ENCODE assay signal across 12 mouse cellular contexts in genomic region chr16:30185707-30186106, GRCm38 (mm10).
DNase-seq lines count a peak whose midpoint lies in the region; ATAC-seq and TF ChIP-seq lines count a peak whose summit lies in the region.
"Had no signal": no experiment of that assay in that cellular context is flagged by ENCODE, and none has a peak within 500 bp of the region (broad histone marks: within the 10 kb centered on the region; RNA-seq: fewer than 3 reads in every experiment).

No protein-coding gene starts in this region.

- H3K4me1 ChIP-seq in kidney, embryonic 15.5 days = peaks cover 62% of the 10 kb centered on the region
- H3K4me1 ChIP-seq in ES-E14 (ENCODE audit: control insufficient read depth in 2 of 2, insufficient read depth in 2 of 2, low read length in 2 of 2, poor library complexity in 1 of 2) = peaks cover 2 to 19% of the 10 kb centered on the region in 2 experiments; a peak in 3 of 4 replicates
- H3K4me1 ChIP-seq in limb, embryonic 10.5 days = peaks cover 68% of the 10 kb centered on the region
- H3K4me1 ChIP-seq in hindbrain, embryonic 16.5 days (ENCODE audit: control insufficient read depth, insufficient read depth, low read depth, low read length) = peaks cover 26% of the 10 kb centered on the region

- DNase-seq in kidney, adult 18-20 months = no peak
- no peak for DNase-seq in ES-E14 (ENCODE audit: low read depth, low spot score)
- peak; percentile 21 for DNase-seq in MN1 (ENCODE audit: low spot score)
- no peak for DNase-seq in limb, embryonic 10.5 days (ENCODE audit: low spot score)
- no peak for DNase-seq in spleen, adult 12 weeks (ENCODE audit: low spot score)
- DNase-seq: embryo, embryonic 11 days; thymus, postnatal 4 days had no signal

- peaks cover 13% of the 10 kb centered on the region for H3K27me3 ChIP-seq in kidney, embryonic 15.5 days
- H3K27me3 ChIP-seq in limb, embryonic 10.5 days (ENCODE audit: low read depth, poor library complexity, severe bottlenecking) = peaks cover 35% of the 10 kb centered on the region
- H3K27me3 ChIP-seq in hindbrain, embryonic 16.5 days (replicated peaks; ENCODE audit: control insufficient read depth, insufficient read depth, low read length) = peaks cover 16% of the 10 kb centered on the region

- ATAC-seq in kidney, embryonic 15.5 days (replicated peaks; ENCODE audit: low FRiP score) = no peak
- ATAC-seq in hindbrain, embryonic 16.5 days = no peak
- no peak for ATAC-seq in CD4-positive, CD25-positive, alpha-beta regulatory T cell, adult 4 months

- in situ Hi-C loops in ES-E14 (cut with MboI; ENCODE audit: low sequenced_read_pairs in 2 of 2, unreplicated experiment in 2 of 2) = no loop called here

- 0 out of 2 replicates have a peak overlapping the region, but pooled peaks have one; percentile 32 for H3K4me2 ChIP-seq in kidney, embryonic 15.5 days
- H3K4me2 ChIP-seq in hindbrain, embryonic 16.5 days (ENCODE audit: low read length) = no peak overlapping the region
- H3K4me2 ChIP-seq: hindbrain, embryonic 13.5 days had no signal

- H3K4me3 ChIP-seq in kidney, embryonic 15.5 days (replicated peaks) = no peak overlapping the region
- no peak overlapping the region for H3K4me3 ChIP-seq in ES-E14 (ENCODE audit: insufficient read depth in 1 of 2, low read depth in 1 of 2, low read length in 2 of 2, poor library complexity in 1 of 2, severe bottlenecking in 1 of 2)
- no peak overlapping the region for H3K4me3 ChIP-seq in limb, embryonic 10.5 days
- H3K4me3 ChIP-seq in hindbrain, embryonic 16.5 days (ENCODE audit: low read length) = no peak overlapping the region
- H3K4me3 ChIP-seq: hindbrain, embryonic 13.5 days had no signal

- WGBS in kidney, embryonic 15.5 days = 46% methylated on average over 7 of the region's 7 CpGs
- WGBS in limb, embryonic 10.5 days = 47% methylated on average over 7 of the region's 7 CpGs
- WGBS in hindbrain, embryonic 16.5 days = 56% methylated on average over 7 of the region's 7 CpGs

- no peaks in the 10 kb centered on the region for H3K36me3 ChIP-seq in kidney, embryonic 15.5 days
- H3K36me3 ChIP-seq in ES-E14 (ENCODE audit: control insufficient read depth, insufficient read depth, low read length, poor library complexity, severe bottlenecking) = no peaks in the 10 kb centered on the region
- no peaks in the 10 kb centered on the region for H3K36me3 ChIP-seq in limb, embryonic 10.5 days
- H3K36me3 ChIP-seq in hindbrain, embryonic 16.5 days (ENCODE audit: control insufficient read depth, insufficient read depth, low read length) = no peaks in the 10 kb centered on the region
- H3K36me3 ChIP-seq: hindbrain, embryonic 13.5 days had no signal

- peak overlapping the region; percentile 88 for H3K27ac ChIP-seq in kidney, embryonic 15.5 days
- no peak overlapping the region for H3K27ac ChIP-seq in ES-E14 (ENCODE audit: insufficient read depth, low read depth, low read length, poor library complexity, severe bottlenecking)
- peak overlapping the region; percentile 83 for H3K27ac ChIP-seq in limb, embryonic 10.5 days
- H3K27ac ChIP-seq in hindbrain, embryonic 16.5 days (ENCODE audit: low read depth, low read length) = no peak overlapping the region

- H3K9me3 ChIP-seq in kidney, embryonic 15.5 days (replicated peaks) = no peaks in the 10 kb centered on the region
- no peaks in the 10 kb centered on the region for H3K9me3 ChIP-seq in ES-E14 (ENCODE audit: control insufficient read depth, insufficient read depth, low read depth, low read length)
- no peaks in the 10 kb centered on the region for H3K9me3 ChIP-seq in limb, embryonic 10.5 days (replicated peaks)
- H3K9me3 ChIP-seq in hindbrain, embryonic 16.5 days (ENCODE audit: control insufficient read depth, low read length) = no peaks in the 10 kb centered on the region
- H3K9me3 ChIP-seq: G1E; hindbrain, embryonic 13.5 days had no signal

- no peak overlapping the region for H3K9ac ChIP-seq in kidney, embryonic 15.5 days
- H3K9ac ChIP-seq in ES-E14 (ENCODE audit: insufficient read depth, low read depth, low read length, poor library complexity, severe bottlenecking) = no peak overlapping the region
- H3K9ac ChIP-seq in hindbrain, embryonic 16.5 days (ENCODE audit: low read depth, low read length) = no peak overlapping the region

TF ChIP-seq in ES-E14, 5 proteins besides CTCF, POLR2A, EP300 and RAD21:
- TF ChIP-seq ZNF384 (IDR thresholded peaks at IDR 0.05; ENCODE audit: low read depth, low read length) (peak; percentile 85), HCFC1 (IDR thresholded peaks at IDR 0.05; ENCODE audit: borderline replicate concordance, insufficient read depth, low read length) (no peak)

Comparison
In these comparisons a context has a peak if more than half of its experiments do, and no peak if none do; other contexts are left out.
1. H3K27ac ChIP-seq: peak in kidney, embryonic 15.5 days (single experiment) and limb, embryonic 10.5 days (single experiment); none in ES-E14 (single experiment) and hindbrain, embryonic 16.5 days (single experiment).